Mouse (Mus musculus): ENCODE data around the gene Ctla2b.
"Not testable (repeated sequence)": the region's sequence is repeated elsewhere in the genome, so short reads cannot be mapped to it uniquely, and the experiment has no call there.

Gene Ctla2b

GRCm38 (mm10) chr13:60897328-60897727 is at the start of gene Ctla2b:
Gene Ctla2b (minus strand): TSS chr13:60897447.
- DNase-seq (ENCODE audit: extremely low spot score): no peak

- DNase-seq (ENCODE audit: extremely low spot score): not testable (repeated sequence)
These were observed 44.6 kb upstream of the Ctla2b start, which contains the start of gene Tpbpa for GRCm38 (mm10) chr13:60941884-60942283. Gene Tpbpa (minus strand): TSS chr13:60941984.

GRCm38 (mm10) chr13:60936500-60936901 is 39.3 kb upstream of the Ctla2b start, which contains the start of the genes Gm49391 and Ctla2a:
Gene Gm49391 (minus strand): TSS chr13:60936571.
Gene Ctla2a (minus strand): TSS chr13:60936625.
- DNase-seq (ENCODE audit: extremely low spot score): peak; percentile 1

- not testable (repeated sequence) for DNase-seq (ENCODE audit: extremely low spot score)
These were observed 38.2 kb upstream of the Ctla2b start, which contains the start of gene Gm49393 for GRCm38 (mm10) chr13:60935490-60935889. Gene Gm49393 (minus strand): TSS chr13:60935590.

- not testable (repeated sequence) for DNase-seq (ENCODE audit: extremely low spot score)
These were observed 7.5 kb upstream of the Ctla2b start, which contains the start of gene Tpbpb for GRCm38 (mm10) chr13:60904780-60905179. Gene Tpbpb (minus strand): TSS chr13:60904880.

- DNase-seq (ENCODE audit: extremely low spot score): not testable (repeated sequence)
These were observed 453 bp downstream of the Ctla2b start, which contains the start of gene Gm49392 for GRCm38 (mm10) chr13:60896794-60897193. Gene Gm49392 (minus strand): TSS chr13:60896894.

GRCm38 (mm10) chr13:60895406-60896160 is 1.7 kb downstream of the Ctla2b start:
- no peak for DNase-seq (ENCODE audit: extremely low spot score)

GRCm38 (mm10) chr13:60892301-60892700 is 4.9 kb downstream of the Ctla2b start:
- DNase-seq (ENCODE audit: extremely low spot score): no peak

- no peak for DNase-seq (ENCODE audit: extremely low spot score)
These were observed 33.0 kb downstream of the Ctla2b start, which contains the start of gene 4930486L24Rik for GRCm38 (mm10) chr13:60864281-60864680. Gene 4930486L24Rik (minus strand): TSS chr13:60864475.

- no peak for DNase-seq (ENCODE audit: extremely low spot score)
These were observed 48.8 kb downstream of the Ctla2b start for GRCm38 (mm10) chr13:60848241-60849120.
